Mouse (Mus musculus): Measurements from ENCODE around the gene Gm7257.

The Gm7257 gene

GRCm38 (mm10) chr9:36431584-36431983 is at the start of gene Gm7257:
Gene Gm7257 (plus strand): TSS chr9:36431884.
- no peak for DNase-seq (ENCODE audit: low spot score)

GRCm38 (mm10) chr9:36402991-36403390 is 28.7 kb upstream of the Gm7257 start:
- no peak for DNase-seq (ENCODE audit: low spot score)

GRCm38 (mm10) chr9:36435051-36435764 is 3.5 kb downstream of the Gm7257 start:
- no peak for DNase-seq (ENCODE audit: low spot score)

- no peak for DNase-seq (ENCODE audit: low spot score)
Measured at GRCm38 (mm10) chr9:36475338-36475737, 43.7 kb downstream of the Gm7257 start, which contains the start of gene Gm9513. Gene Gm9513 (plus strand): TSS chr9:36475638.
